Mouse (Mus musculus) bone marrow, adult 2 months (tissue): ENCODE results near the gene Rnf220.

Experiments used
- CTCF ChIP-seq: fragments of 200-500 bp; IDR thresholded peaks from 2 replicates; pipeline ENCODE4 v1.5.1; 2011; ENCODE audit warnings: low read length, control low read depth; ENCODE audit not compliant: control insufficient read depth, insufficient read depth
- POLR2A ChIP-seq: fragments of 200-500 bp; IDR thresholded peaks from 2 replicates; pipeline ENCODE4 v1.6.1; 2011; ENCODE audit warnings: low read depth, mild to moderate bottlenecking, control low read depth, low read length, borderline replicate concordance; ENCODE audit not compliant: control insufficient read depth

GRCm38 (mm10) chr4:117281090-117281845 lies 215.6 kb downstream of the Rnf220 start:
- no peak for TF ChIP-seq CTCF
- TF ChIP-seq POLR2A, result no peak
